Mouse (Mus musculus): ENCODE measurements around the gene Atoh7. TPM values are rescaled to one million over a fixed set of nuclear protein-coding genes. Genes with fewer than 3 reads are reported as not detected.

The Atoh7 gene
- polyA plus RNA-seq, 1 experiment from 2014 or later: not detected

DNA sequence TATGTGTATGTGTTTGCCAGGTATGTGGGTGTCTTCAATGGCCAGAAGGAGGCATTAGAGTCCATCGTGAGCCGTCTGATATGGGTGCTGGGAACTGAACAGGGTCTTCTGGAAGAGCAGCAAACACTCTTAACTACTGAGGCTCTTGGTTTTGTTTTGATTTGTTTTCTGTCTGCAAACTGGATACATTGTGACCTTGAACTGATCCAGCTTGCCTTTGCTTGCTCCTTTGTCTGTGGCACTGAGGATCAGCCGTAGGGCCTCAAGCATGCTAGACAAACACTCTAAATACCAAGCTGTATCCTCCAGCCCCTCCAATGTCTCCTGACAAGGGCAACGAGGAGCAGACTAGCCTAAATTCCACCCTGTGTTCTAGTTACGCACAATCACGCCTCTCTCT, 27.7 kb downstream of the Atoh7 start:
- no peak overlapping the region for H3K9ac ChIP-seq (ENCODE audit: low read depth, low read length)
- H3K27me3 ChIP-seq (ENCODE audit: control insufficient read depth, insufficient read depth, low read length): no peaks in the 10 kb centered on the region
- no peak overlapping the region for H3K4me3 ChIP-seq (ENCODE audit: low read length)
- no peak overlapping the region for H3K27ac ChIP-seq (ENCODE audit: low read depth, low read length)
- H3K9me3 ChIP-seq (ENCODE audit: control insufficient read depth, low read length): no peaks in the 10 kb centered on the region
- no peaks in the 10 kb centered on the region for H3K36me3 ChIP-seq (ENCODE audit: control insufficient read depth, insufficient read depth, low read length)
- WGBS: 84% methylated on average over 6 of the region's 6 CpGs
- no peaks in the 10 kb centered on the region for H3K4me1 ChIP-seq (ENCODE audit: control insufficient read depth, insufficient read depth, low read length)
- ATAC-seq (ENCODE audit: low FRiP score, low TSS enrichment): no peak
- no peak overlapping the region for H3K4me2 ChIP-seq (replicated peaks; ENCODE audit: low read depth, low read length)

DNA sequence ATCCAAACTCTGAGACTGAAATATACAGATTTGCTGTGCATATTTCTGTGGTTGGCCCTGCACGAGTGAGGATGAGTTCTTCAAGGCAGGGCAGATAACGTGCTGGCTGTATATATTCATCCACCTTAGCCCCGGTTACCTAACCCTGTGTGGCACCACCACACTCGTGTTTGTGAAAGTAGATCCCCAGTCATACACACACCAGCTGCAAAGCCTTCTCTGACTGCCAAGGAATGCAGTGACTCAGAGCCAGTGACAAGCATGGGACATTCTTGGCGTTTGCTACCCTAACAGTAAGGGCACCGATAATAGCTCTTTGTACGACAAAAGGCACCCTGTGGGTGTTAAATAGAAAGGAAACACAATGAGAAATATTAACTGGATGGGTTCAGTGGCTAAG, 28.8 kb downstream of the Atoh7 start:
- no peak overlapping the region for H3K27ac ChIP-seq (ENCODE audit: low read depth, low read length)
- no peak overlapping the region for H3K4me2 ChIP-seq (replicated peaks; ENCODE audit: low read depth, low read length)
- no peaks in the 10 kb centered on the region for H3K36me3 ChIP-seq (ENCODE audit: control insufficient read depth, insufficient read depth, low read length)
- no peak overlapping the region for H3K9ac ChIP-seq (ENCODE audit: low read depth, low read length)
- no peaks in the 10 kb centered on the region for H3K27me3 ChIP-seq (ENCODE audit: control insufficient read depth, insufficient read depth, low read length)
- H3K4me1 ChIP-seq (ENCODE audit: control insufficient read depth, insufficient read depth, low read length): no peaks in the 10 kb centered on the region
- H3K4me3 ChIP-seq (ENCODE audit: low read length): no peak overlapping the region
- WGBS: 80% methylated on average over 7 of the region's 7 CpGs
- no peak for ATAC-seq (ENCODE audit: low FRiP score, low TSS enrichment)
- H3K9me3 ChIP-seq (ENCODE audit: control insufficient read depth, low read length): no peaks in the 10 kb centered on the region

DNA sequence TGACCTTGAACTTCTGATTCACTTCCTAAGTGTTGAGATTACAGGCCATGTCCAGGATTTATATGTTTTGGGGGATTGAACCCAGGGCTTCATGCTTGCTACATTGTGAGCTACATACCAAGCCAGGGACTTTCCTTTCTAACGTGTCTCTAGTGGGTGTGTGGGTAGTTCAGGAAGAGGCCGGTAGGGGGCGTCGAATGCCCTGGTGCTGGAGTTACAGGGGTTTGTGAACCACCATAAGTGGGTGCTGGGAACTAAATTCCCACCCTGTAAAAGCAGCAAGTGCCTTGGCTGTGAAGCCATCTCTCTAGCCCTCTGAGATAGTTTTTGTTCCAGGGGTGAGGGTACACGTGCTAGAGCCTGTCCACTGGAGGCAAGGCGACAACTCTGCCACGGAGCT, 31.0 kb downstream of the Atoh7 start:
- H3K27me3 ChIP-seq (ENCODE audit: control insufficient read depth, insufficient read depth, low read length): no peaks in the 10 kb centered on the region
- no peak for ATAC-seq (ENCODE audit: low FRiP score, low TSS enrichment)
- H3K4me1 ChIP-seq (ENCODE audit: control insufficient read depth, insufficient read depth, low read length): no peaks in the 10 kb centered on the region
- H3K36me3 ChIP-seq (ENCODE audit: control insufficient read depth, insufficient read depth, low read length): no peaks in the 10 kb centered on the region
- WGBS: 71% methylated on average over 7 of the region's 7 CpGs
- H3K27ac ChIP-seq (ENCODE audit: low read depth, low read length): no peak overlapping the region
- no peak overlapping the region for H3K9ac ChIP-seq (ENCODE audit: low read depth, low read length)
- no peak overlapping the region for H3K4me2 ChIP-seq (replicated peaks; ENCODE audit: low read depth, low read length)
- no peak overlapping the region for H3K4me3 ChIP-seq (ENCODE audit: low read length)
- no peaks in the 10 kb centered on the region for H3K9me3 ChIP-seq (ENCODE audit: control insufficient read depth, low read length)

DNA sequence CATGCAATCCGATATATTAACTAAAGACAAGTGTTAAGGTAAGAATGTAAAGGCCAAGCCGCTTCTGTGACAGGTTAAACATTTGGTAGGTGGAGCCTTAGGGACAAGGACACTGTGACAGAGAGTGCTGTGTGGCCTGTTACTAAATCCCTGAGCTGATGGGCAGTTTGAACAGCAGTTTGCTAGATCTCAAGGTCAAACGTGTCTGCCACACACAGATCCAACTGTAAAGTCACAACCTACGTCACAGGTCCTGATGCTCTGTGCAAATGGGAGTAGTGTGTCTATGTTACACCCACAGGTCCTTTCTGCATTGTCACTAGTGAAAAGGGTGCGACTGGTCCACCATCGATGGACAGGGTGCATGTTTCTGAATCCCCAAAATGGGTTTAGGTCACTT, 32.9 kb downstream of the Atoh7 start:
- Histone ChIP-seq H3K36me3 (ENCODE audit: control insufficient read depth, insufficient read depth, low read length) (no peaks in the 10 kb centered on the region), H3K27ac (ENCODE audit: low read depth, low read length) (no peak overlapping the region), H3K9me3 (ENCODE audit: control insufficient read depth, low read length) (no peaks in the 10 kb centered on the region), H3K4me1 (ENCODE audit: control insufficient read depth, insufficient read depth, low read length) (no peaks in the 10 kb centered on the region), H3K4me2 (replicated peaks; ENCODE audit: low read depth, low read length) (no peak overlapping the region), H3K27me3 (ENCODE audit: control insufficient read depth, insufficient read depth, low read length) (no peaks in the 10 kb centered on the region), H3K4me3 (ENCODE audit: low read length) (no peak overlapping the region), H3K9ac (ENCODE audit: low read depth, low read length) (no peak overlapping the region)
- ATAC-seq (ENCODE audit: low FRiP score, low TSS enrichment): no peak
- WGBS: 85% methylated on average over 6 of the region's 6 CpGs

DNA sequence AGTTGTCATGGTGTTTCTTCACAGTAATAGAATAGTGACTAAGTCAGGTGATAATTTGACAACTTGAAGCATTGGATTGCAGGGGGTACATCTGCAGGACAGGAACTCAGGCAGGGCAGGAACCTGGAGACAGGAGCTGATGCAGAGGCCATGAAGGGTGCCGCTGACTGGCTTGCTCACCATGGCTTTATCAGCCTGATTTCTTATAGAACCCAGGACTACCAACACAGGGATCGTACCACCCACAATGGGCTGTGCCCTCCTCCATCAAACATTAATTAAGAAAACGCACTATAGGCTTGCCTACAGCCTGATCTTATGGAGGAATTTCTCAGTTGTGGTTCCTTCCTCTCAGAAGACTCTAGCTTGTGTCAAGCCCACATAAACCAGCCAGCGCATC, 33.9 kb downstream of the Atoh7 start:
- Histone ChIP-seq H3K36me3 (ENCODE audit: control insufficient read depth, insufficient read depth, low read length) (no peaks in the 10 kb centered on the region), H3K4me2 (replicated peaks; ENCODE audit: low read depth, low read length) (no peak overlapping the region), H3K9ac (ENCODE audit: low read depth, low read length) (no peak overlapping the region), H3K27me3 (ENCODE audit: control insufficient read depth, insufficient read depth, low read length) (no peaks in the 10 kb centered on the region), H3K9me3 (ENCODE audit: control insufficient read depth, low read length) (no peaks in the 10 kb centered on the region), H3K4me1 (ENCODE audit: control insufficient read depth, insufficient read depth, low read length) (no peaks in the 10 kb centered on the region), H3K27ac (ENCODE audit: low read depth, low read length) (no peak overlapping the region), H3K4me3 (ENCODE audit: low read length) (no peak overlapping the region)
- WGBS: 89% methylated on average over 4 of the region's 4 CpGs
- ATAC-seq (ENCODE audit: low FRiP score, low TSS enrichment): no peak

DNA sequence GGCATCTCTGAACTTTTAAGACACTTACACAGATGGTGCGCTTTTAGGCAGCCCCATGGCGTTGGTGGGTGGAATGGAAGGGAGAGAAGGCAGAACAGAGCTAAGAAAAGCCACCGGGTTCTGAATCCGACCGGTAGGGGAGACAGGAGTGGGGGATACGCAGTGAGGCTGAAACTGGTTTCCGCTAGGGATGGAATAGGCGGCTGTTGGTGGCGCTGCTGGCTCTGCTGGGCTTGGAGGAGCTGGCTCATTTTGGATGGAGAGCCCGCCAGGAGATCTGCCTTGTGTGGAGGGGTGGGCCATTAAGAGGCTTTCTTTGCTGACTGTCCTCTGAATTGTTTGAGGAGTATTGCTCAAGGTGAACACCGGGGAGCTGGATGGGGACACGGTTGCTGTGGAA, 36.2 kb downstream of the Atoh7 start:
- Histone ChIP-seq H3K4me3 (ENCODE audit: low read length) (no peak overlapping the region), H3K27ac (ENCODE audit: low read depth, low read length) (no peak overlapping the region), H3K4me2 (replicated peaks; ENCODE audit: low read depth, low read length) (no peak overlapping the region), H3K27me3 (ENCODE audit: control insufficient read depth, insufficient read depth, low read length) (no peaks in the 10 kb centered on the region), H3K9ac (ENCODE audit: low read depth, low read length) (no peak overlapping the region), H3K9me3 (ENCODE audit: control insufficient read depth, low read length) (no peaks in the 10 kb centered on the region), H3K36me3 (ENCODE audit: control insufficient read depth, insufficient read depth, low read length) (no peaks in the 10 kb centered on the region), H3K4me1 (ENCODE audit: control insufficient read depth, insufficient read depth, low read length) (no peaks in the 10 kb centered on the region)
- ATAC-seq (ENCODE audit: low FRiP score, low TSS enrichment): no peak
- 58% methylated on average over 12 of the region's 12 CpGs for WGBS

DNA sequence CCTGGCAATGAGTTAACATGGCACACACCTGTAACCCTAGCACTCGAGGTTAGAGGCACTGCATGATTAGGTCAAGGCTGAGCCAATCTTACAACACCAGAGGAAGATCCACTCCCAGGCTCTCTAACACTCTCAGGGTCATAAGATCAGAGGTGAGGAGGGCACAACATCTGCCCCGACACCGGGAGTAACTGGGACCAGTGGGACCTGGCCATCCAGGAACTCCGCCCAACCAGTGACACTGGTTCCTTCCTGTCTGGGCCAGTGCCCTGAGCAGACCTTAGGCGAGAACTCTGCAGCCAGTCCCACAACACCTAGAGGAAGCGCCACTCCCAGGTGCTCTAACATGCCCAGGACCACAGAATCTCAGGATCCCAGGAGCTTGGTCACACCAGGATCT, 37.0 kb downstream of the Atoh7 start:
- Histone ChIP-seq H3K27ac (ENCODE audit: low read depth, low read length) (no peak overlapping the region), H3K9me3 (ENCODE audit: control insufficient read depth, low read length) (no peaks in the 10 kb centered on the region), H3K9ac (ENCODE audit: low read depth, low read length) (no peak overlapping the region), H3K27me3 (ENCODE audit: control insufficient read depth, insufficient read depth, low read length) (no peaks in the 10 kb centered on the region), H3K36me3 (ENCODE audit: control insufficient read depth, insufficient read depth, low read length) (no peaks in the 10 kb centered on the region), H3K4me2 (replicated peaks; ENCODE audit: low read depth, low read length) (no peak overlapping the region), H3K4me3 (ENCODE audit: low read length) (no peak overlapping the region), H3K4me1 (ENCODE audit: control insufficient read depth, insufficient read depth, low read length) (no peaks in the 10 kb centered on the region)
- ATAC-seq (ENCODE audit: low FRiP score, low TSS enrichment): no peak
- 84% methylated on average over 6 of the region's 6 CpGs for WGBS

DNA sequence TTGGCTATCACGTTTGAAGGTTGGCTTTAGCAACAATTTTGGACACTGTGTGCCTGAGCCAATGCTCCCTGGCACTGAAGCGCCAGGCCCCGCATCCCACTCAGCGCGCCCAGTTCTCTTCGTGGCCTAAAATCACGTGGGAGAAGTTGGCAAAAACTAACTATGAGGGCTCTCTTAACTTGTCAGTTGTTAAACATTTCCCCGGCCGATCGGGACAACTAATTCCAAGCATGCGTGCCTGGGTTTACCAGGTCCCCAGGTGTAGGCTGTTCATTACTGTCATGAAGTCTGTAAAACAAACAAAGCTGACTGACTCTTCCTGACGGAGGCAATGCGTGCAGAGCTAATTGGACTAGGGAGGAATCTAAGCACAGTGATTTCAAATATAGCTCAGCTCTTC, 43.2 kb downstream of the Atoh7 start:
- Histone ChIP-seq H3K4me2 (replicated peaks; ENCODE audit: low read depth, low read length) (no peak overlapping the region), H3K4me1 (ENCODE audit: control insufficient read depth, insufficient read depth, low read length) (no peaks in the 10 kb centered on the region), H3K4me3 (ENCODE audit: low read length) (no peak overlapping the region), H3K9me3 (ENCODE audit: control insufficient read depth, low read length) (no peaks in the 10 kb centered on the region), H3K9ac (ENCODE audit: low read depth, low read length) (no peak overlapping the region), H3K27me3 (ENCODE audit: control insufficient read depth, insufficient read depth, low read length) (no peaks in the 10 kb centered on the region), H3K27ac (ENCODE audit: low read depth, low read length) (no peak overlapping the region), H3K36me3 (ENCODE audit: control insufficient read depth, insufficient read depth, low read length) (no peaks in the 10 kb centered on the region)
- ATAC-seq (ENCODE audit: low FRiP score, low TSS enrichment): no peak
- WGBS: 80% methylated on average over 13 of the region's 13 CpGs
